Mouse (Mus musculus) embryo, embryonic 10.5 days (tissue): ENCODE data around the gene Atcay.

Source experiments
- DNase-seq: peaks from one replicate; pipeline ENCODE4 v3.0.0-alpha.2; 2015; ENCODE audit warnings: low spot score

The Atcay gene

GRCm38 (mm10) chr10:81230438-81231332 is at the start of gene Atcay:
TSS of gene Atcay (minus strand) at chr10:81230833.
- peak; percentile 67 for DNase-seq

- DNase-seq = peak; percentile 52
Observed at GRCm38 (mm10) chr10:81279496-81279895, 48.9 kb upstream of the Atcay start.

- no peak for DNase-seq
Observed at GRCm38 (mm10) chr10:81277676-81278075, 47.0 kb upstream of the Atcay start.

GRCm38 (mm10) chr10:81273842-81274241 is 43.2 kb upstream of the Atcay start:
- DNase-seq = no peak

- no peak for DNase-seq
Observed at GRCm38 (mm10) chr10:81272356-81272755, 41.7 kb upstream of the Atcay start.

GRCm38 (mm10) chr10:81268643-81269412 is 38.2 kb upstream of the Atcay start:
- no peak for DNase-seq

- peak; percentile 95 for DNase-seq
Observed at GRCm38 (mm10) chr10:81268056-81268455, 37.4 kb upstream of the Atcay start.

- peak; percentile 99 for DNase-seq
Observed at GRCm38 (mm10) chr10:81266211-81267105, 35.8 kb upstream of the Atcay start, which contains the start of the genes Mrpl54 and Apba3. TSS of gene Mrpl54 (minus strand) at chr10:81266934. TSS of gene Apba3 (plus strand) at chr10:81266960.

- DNase-seq = no peak
Observed at GRCm38 (mm10) chr10:81265540-81265939, 34.9 kb upstream of the Atcay start.

- DNase-seq = no peak
Observed at GRCm38 (mm10) chr10:81261025-81261424, 30.4 kb upstream of the Atcay start.

- no peak for DNase-seq
Observed at GRCm38 (mm10) chr10:81259225-81259884, 28.7 kb upstream of the Atcay start.

GRCm38 (mm10) chr10:81257158-81258039 is 26.8 kb upstream of the Atcay start:
- peak; percentile 37 for DNase-seq

GRCm38 (mm10) chr10:81254886-81255285 is 24.3 kb upstream of the Atcay start:
- DNase-seq = no peak

- DNase-seq = peak; percentile 75
Observed at GRCm38 (mm10) chr10:81252424-81253419, 22.1 kb upstream of the Atcay start, which contains the start of gene Matk. TSS of gene Matk (plus strand) at chr10:81252935.

- DNase-seq = no peak
Observed at GRCm38 (mm10) chr10:81249442-81249841, 18.8 kb upstream of the Atcay start.

GRCm38 (mm10) chr10:81247804-81248203 is 17.2 kb upstream of the Atcay start:
- DNase-seq = no peak

GRCm38 (mm10) chr10:81245166-81245565 is 14.5 kb upstream of the Atcay start:
- no peak for DNase-seq

- DNase-seq = peak; percentile 83
Observed at GRCm38 (mm10) chr10:81244595-81244994, 14.0 kb upstream of the Atcay start.

- DNase-seq = no peak
Observed at GRCm38 (mm10) chr10:81244146-81244545, 13.5 kb upstream of the Atcay start.
